Mouse (Mus musculus): ENCODE results near the gene Kbtbd2.

GRCm38 (mm10) chr6:56775816-56776215 lies 21.8 kb downstream of the Kbtbd2 start:
- TF ChIP-seq POLR2A (IDR thresholded peaks at IDR 0.05; ENCODE audit: insufficient read depth, low read length) (no peak), CTCF (IDR thresholded peaks at IDR 0.05; ENCODE audit: low read depth, low read length) (no peak), EP300 (IDR thresholded peaks at IDR 0.05; ENCODE audit: insufficient read depth, low read depth, low read length) (no peak)

All from ES-Bruce4 (cell line).